In genomic region chr12:42972766-42973165, GRCm38 (mm10) we compare ENCODE assay signal across 12 mouse cellular contexts.
DNase-seq lines count a peak whose midpoint lies in the region; ATAC-seq lines count a peak whose summit lies in the region.
"Had no signal": no experiment of that assay in that cellular context is flagged by ENCODE, and none has a peak within 500 bp of the region (broad histone marks: within the 10 kb centered on the region; RNA-seq: fewer than 3 reads in every experiment).

No protein-coding gene starts in this region.

- peak; percentile 1 to 10 for DNase-seq in heart, adult 18-20 months
- no peak for DNase-seq in heart, adult 8-10 months (ENCODE audit: low spot score)
- DNase-seq in neural tube, embryonic 10.5 days (ENCODE audit: extremely low spot score, low spot score), result peak; percentile 36
- DNase-seq in forelimb bud, embryonic 11.5 days (ENCODE audit: low read depth, low spot score), result peak; percentile 48
- DNase-seq in testis, postnatal 14 days (ENCODE audit: low spot score), result peak; percentile 5
- DNase-seq in urinary bladder, postnatal 14 days (ENCODE audit: low spot score), result no peak
- DNase-seq: cerebellum, adult 18-20 months; gastrocnemius, postnatal 25 days had no signal

- no peak overlapping the region for H3K4me2 ChIP-seq in neural tube, embryonic 15.5 days

- 67% methylated on average over 4 of the region's 4 CpGs for WGBS in neural tube, embryonic 15.5 days

- H3K9me3 ChIP-seq in neural tube, embryonic 15.5 days (replicated peaks), result no peaks in the 10 kb centered on the region

- H3K4me3 ChIP-seq in neural tube, embryonic 15.5 days (replicated peaks), result no peak overlapping the region
- H3K4me3 ChIP-seq: left cerebral cortex, adult 2 months had no signal

- H3K4me1 ChIP-seq in neural tube, embryonic 15.5 days, result no peaks in the 10 kb centered on the region

- H3K36me3 ChIP-seq in neural tube, embryonic 15.5 days, result no peaks in the 10 kb centered on the region
- H3K36me3 ChIP-seq: G1E had no signal

- ATAC-seq in neural tube, embryonic 15.5 days (ENCODE audit: low FRiP score), result no peak
- no peak for ATAC-seq in frontal cortex, adult (ENCODE audit: low TSS enrichment)

- no peak overlapping the region for H3K27ac ChIP-seq in neural tube, embryonic 15.5 days (replicated peaks)
- H3K27ac ChIP-seq: left cerebral cortex, adult 2 months had no signal

- H3K9ac ChIP-seq in neural tube, embryonic 15.5 days (replicated peaks), result no peak overlapping the region

- no peaks in the 10 kb centered on the region for H3K27me3 ChIP-seq in neural tube, embryonic 15.5 days (replicated peaks)

Comparison
In these comparisons a context has a peak if more than half of its experiments do, and no peak if none do; other contexts are left out.
1. DNase-seq: peak in heart, adult 18-20 months (2 of 2), neural tube, embryonic 10.5 days (single experiment), forelimb bud, embryonic 11.5 days (single experiment) and testis, postnatal 14 days (single experiment); none in heart, adult 8-10 months (single experiment) and urinary bladder, postnatal 14 days (single experiment).